ENCODE assay signal across 25 mouse cellular contexts in genomic region chr10:82681639-82682038, GRCm38 (mm10). TPM values are rescaled to one million over a fixed set of nuclear protein-coding genes. Genes with fewer than 3 reads are reported as not detected.
A peak's percentile ranks its signal among the peaks of the same experiment; 100 is the strongest.
DNase-seq lines count a peak whose midpoint lies in the region; ATAC-seq and TF ChIP-seq lines count a peak whose summit lies in the region.
"Had no signal": no experiment of that assay in that cellular context is flagged by ENCODE, and none has a peak within 500 bp of the region (broad histone marks: within the 10 kb centered on the region; RNA-seq: fewer than 3 reads in every experiment).

No protein-coding gene starts in this region.

- no peak overlapping the region for H3K27ac ChIP-seq in liver, embryonic 11.5 days (ENCODE audit: low read depth, low read length)
- H3K27ac ChIP-seq in liver, postnatal 0 days (ENCODE audit: low read depth), result no peak overlapping the region
- H3K27ac ChIP-seq: embryonic facial prominence, embryonic 15.5 days; forebrain, embryonic 10.5 days; heart, adult 2 months; hindbrain, embryonic 15.5 days; intestine, embryonic 15.5 days; limb, embryonic 10.5 days; midbrain, embryonic 15.5 days had no signal

- H3K4me2 ChIP-seq in liver, embryonic 11.5 days, result no peak overlapping the region
- no peak overlapping the region for H3K4me2 ChIP-seq in liver, postnatal 0 days (ENCODE audit: low read depth, low read length)
- H3K4me2 ChIP-seq: embryonic facial prominence, embryonic 15.5 days; hindbrain, embryonic 15.5 days; intestine, embryonic 15.5 days; lung, embryonic 14.5 days; midbrain, embryonic 15.5 days had no signal

- TF ChIP-seq EP300 in liver, postnatal 0 days (IDR thresholded peaks at IDR 0.05; ENCODE audit: low read depth), result no peak

- H3K4me1 ChIP-seq in liver, embryonic 11.5 days (replicated peaks; ENCODE audit: control insufficient read depth, insufficient read depth, low read length), result no peaks in the 10 kb centered on the region
- H3K4me1 ChIP-seq in liver, postnatal 0 days (ENCODE audit: insufficient read depth), result no peaks in the 10 kb centered on the region
- H3K4me1 ChIP-seq: forebrain, embryonic 10.5 days; hindbrain, embryonic 15.5 days; intestine, embryonic 15.5 days; limb, embryonic 10.5 days; midbrain, embryonic 15.5 days had no signal

- DNase-seq in layer of hippocampus, adult 18-20 months (ENCODE audit: low spot score in 2 of 2), result peak; percentile 42 to 75
- DNase-seq in layer of hippocampus, postnatal 10 days (ENCODE audit: low spot score in 2 of 2), result no peak
- DNase-seq in liver, embryonic 11.5 days (ENCODE audit: low spot score), result peak; percentile 5
- no peak for DNase-seq in liver, postnatal 0 days
- DNase-seq in cerebellum, postnatal 10 days, result peak; percentile 42 to 52
- peak; percentile 36 to 63 for DNase-seq in right cerebral cortex, postnatal 36 days (ENCODE audit: low spot score in 2 of 2)
- DNase-seq in adrenal gland, adult 8-10 months, result no peak
- DNase-seq: adrenal gland, adult 2 months; forebrain, postnatal 0 days; gastrocnemius, postnatal 14 days; heart, adult 2 months; heart, postnatal 36 days; kidney, adult 9 months; lung, embryonic 14.5 days; lung, postnatal 36 days; thymus, postnatal 14 days had no signal

- no peak for TF ChIP-seq CTCF in liver, postnatal 0 days (IDR thresholded peaks at IDR 0.05; ENCODE audit: low read depth)

- WGBS in liver, embryonic 11.5 days, result 83% methylated on average over 7 of the region's 7 CpGs
- 76% methylated on average over 7 of the region's 7 CpGs for WGBS in liver, postnatal 0 days (ENCODE audit: insufficient replicate concordance)

- H3K27me3 ChIP-seq in liver, embryonic 11.5 days (replicated peaks; ENCODE audit: control insufficient read depth, insufficient read depth, low read length), result no peaks in the 10 kb centered on the region
- no peaks in the 10 kb centered on the region for H3K27me3 ChIP-seq in liver, postnatal 0 days (ENCODE audit: insufficient read depth, low read length)
- H3K27me3 ChIP-seq: embryonic facial prominence, embryonic 15.5 days; hindbrain, embryonic 15.5 days; intestine, embryonic 15.5 days; midbrain, embryonic 15.5 days had no signal

- no peak overlapping the region for H3K4me3 ChIP-seq in liver, embryonic 11.5 days (ENCODE audit: low read depth, low read length)
- no peak overlapping the region for H3K4me3 ChIP-seq in liver, postnatal 0 days (ENCODE audit: low read depth, low read length)
- H3K4me3 ChIP-seq: embryonic facial prominence, embryonic 15.5 days; forebrain, embryonic 10.5 days; heart, adult 2 months; hindbrain, embryonic 15.5 days; intestine, embryonic 15.5 days; limb, embryonic 10.5 days; midbrain, embryonic 15.5 days; myocyte had no signal

- no peaks in the 10 kb centered on the region for H3K36me3 ChIP-seq in liver, embryonic 11.5 days (ENCODE audit: control insufficient read depth, insufficient read depth, low read length)
- no peaks in the 10 kb centered on the region for H3K36me3 ChIP-seq in liver, postnatal 0 days (replicated peaks; ENCODE audit: insufficient read depth, low read length)
- H3K36me3 ChIP-seq: embryonic facial prominence, embryonic 15.5 days; forebrain, embryonic 10.5 days; hindbrain, embryonic 15.5 days; intestine, embryonic 15.5 days; limb, embryonic 10.5 days; midbrain, embryonic 15.5 days had no signal

- ATAC-seq in liver, embryonic 11.5 days (replicated peaks; ENCODE audit: low FRiP score), result no peak
- no peak for ATAC-seq in liver, postnatal 0 days
- ATAC-seq: forebrain, postnatal 0 days; intestine, embryonic 15.5 days; midbrain, embryonic 15.5 days had no signal

- no peaks in the 10 kb centered on the region for H3K9me3 ChIP-seq in liver, embryonic 11.5 days (ENCODE audit: control insufficient read depth, low read length)
- no peaks in the 10 kb centered on the region for H3K9me3 ChIP-seq in liver, postnatal 0 days (ENCODE audit: low read length)
- H3K9me3 ChIP-seq: embryonic facial prominence, embryonic 15.5 days; forebrain, embryonic 10.5 days; hindbrain, embryonic 15.5 days; intestine, embryonic 15.5 days; limb, embryonic 10.5 days; midbrain, embryonic 15.5 days had no signal

- no peak overlapping the region for H3K9ac ChIP-seq in liver, embryonic 11.5 days (ENCODE audit: low read depth, low read length)
- no peak overlapping the region for H3K9ac ChIP-seq in liver, postnatal 0 days (replicated peaks)
- H3K9ac ChIP-seq: embryonic facial prominence, embryonic 15.5 days; forebrain, postnatal 0 days; hindbrain, embryonic 15.5 days; intestine, embryonic 15.5 days; lung, embryonic 14.5 days; midbrain, embryonic 15.5 days had no signal

RNA-seq across cellular contexts. Expression of gene Glt8d2, which starts 8.8 kb away (rescaled TPM):
- 10 to 100 TPM; 20.1 to 23.8 TPM for total RNA-seq in layer of hippocampus, adult 18-20 months (2021)
- total RNA-seq in layer of hippocampus, postnatal 10 days (2021), result 1 to 10 TPM; 5.6 to 6.1 TPM
- 1.2 TPM in 2 replicates for polyA plus RNA-seq in liver, embryonic 11.5 days (2014; fragmentation: Nextera tagmentation; extraction: Ambion mirVana)
- polyA plus RNA-seq in liver, postnatal 0 days (2015; fragmentation: Nextera tagmentation; extraction: Ambion mirVana), result 0.12 and 0.25 TPM in 2 replicates
- total RNA-seq in adrenal gland, adult 8-10 months (2022), result 1 to 10 TPM; 1.0 to 4.3 (median 2.7) TPM
- total RNA-seq: megakaryocyte-erythroid progenitor cell, adult 5-6 weeks had no signal
- polyA plus RNA-seq: liver, adult 2 months had no signal

RNA-seq across cellular contexts. Expression of gene Hcfc2, which starts 14.3 kb away (rescaled TPM):
- total RNA-seq in layer of hippocampus, adult 18-20 months (2021), result 10 to 100 TPM; 51.9 TPM
- 10 to 100 TPM; 41.8 to 42.0 TPM for total RNA-seq in layer of hippocampus, postnatal 10 days (2021)
- polyA plus RNA-seq in liver, embryonic 11.5 days (2014; fragmentation: Nextera tagmentation; extraction: Ambion mirVana), result 23.1 and 24.0 TPM in 2 replicates
- polyA plus RNA-seq in liver, postnatal 0 days (2015; fragmentation: Nextera tagmentation; extraction: Ambion mirVana), result 9.3 and 11.9 TPM in 2 replicates
- 10 to 100 TPM; 31.6 to 43.2 (median 34.7) TPM for total RNA-seq in adrenal gland, adult 8-10 months (2022)

RNA-seq across cellular contexts. Expression of gene Tdg, which starts 52.0 kb away (rescaled TPM):
- 10 to 100 TPM; 32.6 to 35.1 TPM for total RNA-seq in layer of hippocampus, adult 18-20 months (2021)
- total RNA-seq in layer of hippocampus, postnatal 10 days (2021), result 10 to 100 TPM; 80.4 to 84.4 TPM
- 138 and 147 TPM in 2 replicates for polyA plus RNA-seq in liver, embryonic 11.5 days (2014; fragmentation: Nextera tagmentation; extraction: Ambion mirVana)
- polyA plus RNA-seq in liver, postnatal 0 days (2015; fragmentation: Nextera tagmentation; extraction: Ambion mirVana), result 20.8 and 22.3 TPM in 2 replicates
- total RNA-seq in adrenal gland, adult 8-10 months (2022), result 10 to 100 TPM; 22.9 to 35.7 (median 25.1) TPM

RNA-seq across cellular contexts. Expression of gene 1190007I07Rik, which starts 58.6 kb away (rescaled TPM):
- total RNA-seq in layer of hippocampus, adult 18-20 months (2021), result 10 to 100 TPM; 17.8 to 20.7 TPM
- total RNA-seq in layer of hippocampus, postnatal 10 days (2021), result 10 to 100 TPM; 13.4 to 18.8 TPM
- 80.1 and 84.2 TPM in 2 replicates for polyA plus RNA-seq in liver, embryonic 11.5 days (2014; fragmentation: Nextera tagmentation; extraction: Ambion mirVana)
- polyA plus RNA-seq in liver, postnatal 0 days (2015; fragmentation: Nextera tagmentation; extraction: Ambion mirVana), result 31.4 and 39.7 TPM in 2 replicates
- total RNA-seq in adrenal gland, adult 8-10 months (2022), result 10 to 100 TPM; 21.7 to 25.7 (median 22.3) TPM

Comparison
In these comparisons a context has a peak if more than half of its experiments do, and no peak if none do; other contexts are left out.
1. DNase-seq: peak in layer of hippocampus, adult 18-20 months (2 of 2), liver, embryonic 11.5 days (single experiment), cerebellum, postnatal 10 days (2 of 2) and right cerebral cortex, postnatal 36 days (2 of 2); none in layer of hippocampus, postnatal 10 days (0 of 2), liver, postnatal 0 days (single experiment) and adrenal gland, adult 8-10 months (single experiment).